Mouse (Mus musculus) embryonic fibroblast, embryonic 13.5 days (primary cell): Measurements from ENCODE around the gene Foxb2. TPM values are rescaled to one million over a fixed set of nuclear protein-coding genes. Genes with fewer than 3 reads are reported as not detected.
A peak's percentile ranks its signal among the peaks of the same experiment; 100 is the strongest.

Experiments used
- H3K27ac ChIP-seq: 2 replicates; pipeline ENCODE4 v1.5.1; 2012; ENCODE audit warnings: low read length, control low read depth, inconsistent platforms; ENCODE audit not compliant: insufficient read depth
- H3K4me1 ChIP-seq: 2 replicates; pipeline ENCODE4 v1.6.1; 2011; ENCODE audit warnings: low read length; ENCODE audit not compliant: control insufficient read depth, insufficient read depth
- H3K4me3 ChIP-seq: 2 replicates; pipeline ENCODE4 v1.5.1; 2011; ENCODE audit warnings: mild to moderate bottlenecking, control low read depth, low read length; ENCODE audit not compliant: insufficient read depth
- CTCF ChIP-seq: IDR thresholded peaks from 2 replicates; pipeline ENCODE4 v1.5.1; 2011; ENCODE audit warnings: mild to moderate bottlenecking, control low read depth, low read length, moderate library complexity, borderline replicate concordance; ENCODE audit not compliant: insufficient read depth
- POLR2A ChIP-seq: IDR thresholded peaks from 2 replicates; pipeline ENCODE4 v1.6.1; 2011; ENCODE audit warnings: low read depth, mild to moderate bottlenecking, control low read depth, low read length, moderate library complexity
- polyA plus RNA-seq: library from polyadenylated mRNA; stranded (reverse); fragments of >200 nt; gene quantifications from 2 replicates; pipeline ENCODE4 v1.2.4, GENCODE M21; 2011; ENCODE audit warnings: low read depth; ENCODE audit not compliant: missing spikeins, insufficient read length

Gene Foxb2
- not detected in 2 replicates for polyA plus RNA-seq

- peak within 1 kb of the TSS; percentile 6; the same call in 1 of the 2 replicates for H3K4me3 ChIP-seq
- no peak within 1 kb of the TSS for H3K27ac ChIP-seq
- peaks cover 4% of the 10 kb centered on the region; the same call in 1 of the 2 replicates for H3K4me1 ChIP-seq
- no peak for TF ChIP-seq CTCF
- no peak for TF ChIP-seq POLR2A
These were observed at the start of gene Foxb2 for GRCm38 (mm10) chr19:16873221-16873861. Foxb2 (minus strand) TSS chr19:16873805.

DNA sequence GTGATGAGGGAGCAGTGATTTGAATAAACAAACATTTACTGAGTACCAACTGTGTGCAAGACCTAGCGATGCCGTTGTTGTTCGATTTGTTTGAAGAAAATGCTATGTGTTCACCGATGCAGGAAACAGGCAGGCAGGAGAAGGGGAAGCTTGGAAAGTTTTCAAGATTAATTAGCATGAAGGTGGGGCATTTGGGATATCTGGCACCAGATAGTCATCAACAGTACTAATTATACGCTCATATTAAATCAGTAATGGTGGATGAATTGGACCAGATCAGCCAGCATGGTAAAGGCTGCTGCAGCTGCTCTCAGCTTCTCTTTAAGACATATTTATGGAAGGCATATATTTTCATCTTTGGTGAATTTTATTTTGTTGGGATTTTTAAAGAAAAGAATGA, 37.9 kb upstream of the Foxb2 start:
- TF ChIP-seq POLR2A (no peak), CTCF (no peak)
- H3K4me3 ChIP-seq, result no peak overlapping the region
- H3K4me1 ChIP-seq, result no peaks in the 10 kb centered on the region; the same call in 1 of the 2 replicates
- H3K27ac ChIP-seq, result no peak overlapping the region

- peaks cover 10% of the 10 kb centered on the region for H3K4me1 ChIP-seq
- H3K4me3 ChIP-seq, result no peak overlapping the region
- no peak overlapping the region for H3K27ac ChIP-seq
- TF ChIP-seq POLR2A, result no peak
- TF ChIP-seq CTCF, result no peak
These were observed 29.5 kb upstream of the Foxb2 start for GRCm38 (mm10) chr19:16903106-16903505.

GRCm38 (mm10) chr19:16899716-16900115, 26.1 kb upstream of the Foxb2 start:
- Histone ChIP-seq H3K27ac (no peak overlapping the region), H3K4me1 (peaks cover 12% of the 10 kb centered on the region), H3K4me3 (no peak overlapping the region)
- TF ChIP-seq POLR2A (no peak), CTCF (peak; percentile 31; the same call in 1 of the 2 replicates)

GRCm38 (mm10) chr19:16898576-16898975, 25.0 kb upstream of the Foxb2 start:
- H3K27ac ChIP-seq, result peak overlapping the region; percentile 87
- no peak overlapping the region for H3K4me3 ChIP-seq
- peaks cover 12% of the 10 kb centered on the region for H3K4me1 ChIP-seq
- no peak for TF ChIP-seq POLR2A
- no peak for TF ChIP-seq CTCF

DNA sequence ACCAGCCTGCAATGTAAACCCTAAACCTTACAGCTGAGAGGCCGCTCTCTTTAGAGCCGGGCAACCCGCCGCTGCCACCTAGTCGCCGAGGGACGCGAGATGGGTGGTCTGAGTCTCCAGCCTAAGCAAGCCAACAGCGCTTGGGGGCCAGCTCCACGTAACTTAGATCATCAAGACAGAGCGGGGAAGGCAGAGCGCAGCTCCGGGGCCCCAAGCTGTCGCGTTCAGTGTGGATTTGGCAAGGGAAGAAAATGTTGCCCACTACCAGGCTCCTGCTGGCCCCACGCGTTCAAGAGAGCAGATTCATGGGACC, 2.8 kb upstream of the Foxb2 start:
- Histone ChIP-seq H3K27ac (no peak overlapping the region), H3K4me3 (no peak overlapping the region), H3K4me1 (peaks cover 4% of the 10 kb centered on the region; the same call in 1 of the 2 replicates)
- TF ChIP-seq POLR2A (no peak), CTCF (no peak)

DNA sequence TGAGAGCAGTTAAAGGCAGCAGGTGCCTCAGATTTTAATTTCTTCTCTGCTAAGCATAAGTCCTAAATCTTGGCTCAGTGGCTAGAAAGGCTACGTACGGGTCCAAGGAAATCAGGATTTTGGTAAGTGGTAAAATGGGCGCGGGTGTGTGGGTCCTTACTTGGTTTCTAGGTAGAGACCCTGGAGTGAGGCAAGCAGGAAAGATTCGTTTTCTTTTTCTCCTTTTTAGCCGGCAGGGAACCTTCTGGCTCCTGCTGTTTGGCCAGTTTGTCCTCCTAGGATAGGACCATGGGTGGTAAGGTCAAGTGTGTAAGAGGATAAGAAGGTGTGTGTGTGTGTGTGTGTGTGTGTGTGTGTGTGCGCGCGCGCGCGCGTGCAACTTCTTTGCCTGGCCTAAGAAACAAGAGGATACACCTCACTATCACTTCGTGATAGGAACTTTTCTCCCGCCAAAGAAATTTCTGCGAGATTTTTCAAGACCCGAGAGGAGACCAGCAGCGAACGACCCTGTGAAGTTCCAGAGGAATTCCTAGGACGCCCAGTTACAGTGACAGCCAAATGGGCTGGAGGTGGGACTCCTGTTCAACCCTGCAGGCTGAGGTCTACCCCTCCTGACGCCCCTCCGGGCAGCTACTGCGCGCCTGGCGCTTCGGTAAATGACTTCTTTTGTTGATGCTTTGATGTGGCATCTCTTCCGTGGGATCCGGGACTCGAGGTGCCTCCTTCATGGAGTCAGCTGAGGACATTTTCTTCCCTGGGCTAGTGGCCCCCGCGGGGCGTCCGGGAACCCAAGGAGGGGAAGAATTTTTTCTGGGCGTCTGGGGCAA, 2.2 kb upstream of the Foxb2 start:
- H3K4me3 ChIP-seq, result no peak overlapping the region
- peaks cover 4% of the 10 kb centered on the region; the same call in 1 of the 2 replicates for H3K4me1 ChIP-seq
- TF ChIP-seq POLR2A (no peak), CTCF (no peak)
- H3K27ac ChIP-seq, result no peak overlapping the region

DNA sequence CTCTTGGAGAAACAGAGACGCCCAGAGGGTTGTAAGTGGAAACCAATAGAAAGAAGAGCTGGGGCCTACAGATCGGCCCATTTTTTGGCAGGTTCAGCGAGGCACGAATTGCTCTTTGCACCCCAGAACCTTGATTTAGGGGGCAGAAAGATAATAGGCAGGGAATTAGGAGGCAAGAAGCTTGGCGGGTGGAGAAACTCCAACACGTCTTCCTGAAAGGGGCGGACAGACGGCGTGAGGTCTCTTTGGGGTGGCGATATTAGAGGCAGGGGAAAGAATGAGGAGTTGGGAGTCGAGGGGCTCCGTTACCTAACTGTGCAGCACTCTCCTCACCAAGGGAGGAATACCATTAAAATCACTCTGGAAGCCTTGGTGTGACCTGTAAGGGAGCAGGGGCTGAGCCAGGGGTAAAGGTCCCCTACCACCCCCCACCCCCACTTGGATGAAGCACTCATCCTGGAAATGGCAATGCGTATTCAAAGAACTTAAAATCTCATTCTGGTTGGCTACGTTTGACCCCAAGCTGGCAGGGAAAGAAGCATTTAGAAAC, 1.5 kb upstream of the Foxb2 start:
- no peak for TF ChIP-seq POLR2A
- no peak for TF ChIP-seq CTCF
- Histone ChIP-seq H3K4me3 (no peak overlapping the region), H3K4me1 (peaks cover 4% of the 10 kb centered on the region; the same call in 1 of the 2 replicates), H3K27ac (no peak overlapping the region)

GRCm38 (mm10) chr19:16873942-16874861, 597 bp upstream of the Foxb2 start:
- H3K27ac ChIP-seq, result no peak overlapping the region
- 0 out of 2 replicates have a peak overlapping the region, but pooled peaks have one; percentile 6 for H3K4me3 ChIP-seq
- TF ChIP-seq POLR2A (no peak), CTCF (no peak)
- peaks cover 4% of the 10 kb centered on the region; the same call in 1 of the 2 replicates for H3K4me1 ChIP-seq
